Comparison of ENCODE assay signal across 13 mouse cellular contexts in genomic region chr16:22151706-22152315, GRCm38 (mm10). TPM values are rescaled to one million over a fixed set of nuclear protein-coding genes. Genes with fewer than 3 reads are reported as not detected.
DNase-seq lines count a peak whose midpoint lies in the region; ATAC-seq and TF ChIP-seq lines count a peak whose summit lies in the region.
"Had no signal": no experiment of that assay in that cellular context is flagged by ENCODE, and none has a peak within 500 bp of the region (broad histone marks: within the 10 kb centered on the region; RNA-seq: fewer than 3 reads in every experiment).

No protein-coding gene starts in this region.

- no peak for TF ChIP-seq CTCF in forebrain, postnatal 0 days (IDR thresholded peaks at IDR 0.05; ENCODE audit: low read depth)

- no peaks in the 10 kb centered on the region for H3K27me3 ChIP-seq in forebrain, embryonic 11.5 days (ENCODE audit: control insufficient read depth, insufficient read depth, low read length)
- H3K27me3 ChIP-seq in forebrain, postnatal 0 days (ENCODE audit: insufficient read depth, low read length): no peaks in the 10 kb centered on the region
- H3K27me3 ChIP-seq in hindbrain, embryonic 16.5 days (replicated peaks; ENCODE audit: control insufficient read depth, insufficient read depth, low read length): no peaks in the 10 kb centered on the region
- H3K27me3 ChIP-seq in stomach, embryonic 16.5 days (ENCODE audit: control insufficient read depth, insufficient read depth, low read length): no peaks in the 10 kb centered on the region
- H3K27me3 ChIP-seq: CH12.LX; embryonic facial prominence, embryonic 13.5 days; neural tube, embryonic 12.5 days had no signal

- H3K4me3 ChIP-seq in forebrain, embryonic 11.5 days (ENCODE audit: low read depth, low read length): no peak overlapping the region
- no peak overlapping the region for H3K4me3 ChIP-seq in forebrain, postnatal 0 days (ENCODE audit: low read depth, low read length)
- H3K4me3 ChIP-seq in hindbrain, embryonic 16.5 days (ENCODE audit: low read length): no peak overlapping the region
- H3K4me3 ChIP-seq in stomach, embryonic 16.5 days (replicated peaks; ENCODE audit: low read length): no peak overlapping the region
- H3K4me3 ChIP-seq: embryonic facial prominence, embryonic 13.5 days; neural tube, embryonic 12.5 days had no signal

- peak; percentile 54 for DNase-seq in forebrain, embryonic 11.5 days (ENCODE audit: low spot score)
- no peak for DNase-seq in forebrain, postnatal 0 days
- peak; percentile 40 for DNase-seq in urinary bladder, postnatal 14 days (ENCODE audit: low spot score)
- no peak for DNase-seq in urinary bladder, adult 2 months (ENCODE audit: low spot score)
- DNase-seq in layer of hippocampus, adult 8-10 months (ENCODE audit: low spot score in 2 of 2): no peak
- no peak for DNase-seq in T-cell, adult 2 months (ENCODE audit: low spot score)
- DNase-seq: spleen, adult 18-20 months had no signal

- WGBS in forebrain, embryonic 11.5 days: 11% methylated on average over 10 of the region's 11 CpGs
- 18% methylated on average over 8 of the region's 11 CpGs for WGBS in forebrain, postnatal 0 days
- 13% methylated on average over 10 of the region's 11 CpGs for WGBS in hindbrain, embryonic 16.5 days
- 13% methylated on average over 11 of the region's 11 CpGs for WGBS in stomach, embryonic 16.5 days

- H3K4me2 ChIP-seq in forebrain, embryonic 11.5 days (ENCODE audit: low read depth, low read length, severe bottlenecking): 0 out of 2 replicates have a peak overlapping the region, but pooled peaks have one; percentile 21
- H3K4me2 ChIP-seq in forebrain, postnatal 0 days (ENCODE audit: low read depth): no peak overlapping the region
- peak overlapping the region; percentile 32 for H3K4me2 ChIP-seq in hindbrain, embryonic 16.5 days (ENCODE audit: low read length)
- H3K4me2 ChIP-seq in stomach, embryonic 16.5 days (ENCODE audit: low read depth, low read length): no peak overlapping the region
- H3K4me2 ChIP-seq: embryonic facial prominence, embryonic 13.5 days; neural tube, embryonic 12.5 days had no signal

- H3K4me1 ChIP-seq in forebrain, embryonic 11.5 days (replicated peaks; ENCODE audit: control insufficient read depth, insufficient read depth, low read length): peaks cover 15% of the 10 kb centered on the region; the same call in 1 of the 2 replicates
- H3K4me1 ChIP-seq in forebrain, postnatal 0 days (ENCODE audit: insufficient read depth): no peaks in the 10 kb centered on the region
- peaks cover 5% of the 10 kb centered on the region; the same call in 1 of the 2 replicates for H3K4me1 ChIP-seq in hindbrain, embryonic 16.5 days (ENCODE audit: control insufficient read depth, insufficient read depth, low read depth, low read length)
- H3K4me1 ChIP-seq in stomach, embryonic 16.5 days (ENCODE audit: control insufficient read depth, insufficient read depth, low read length): peaks cover 31% of the 10 kb centered on the region

- no peaks in the 10 kb centered on the region for H3K9me3 ChIP-seq in forebrain, embryonic 11.5 days (ENCODE audit: control insufficient read depth, low read length)
- H3K9me3 ChIP-seq in forebrain, postnatal 0 days (ENCODE audit: low read length): no peaks in the 10 kb centered on the region
- H3K9me3 ChIP-seq in hindbrain, embryonic 16.5 days (ENCODE audit: control insufficient read depth, low read length): no peaks in the 10 kb centered on the region
- no peaks in the 10 kb centered on the region for H3K9me3 ChIP-seq in stomach, embryonic 16.5 days (replicated peaks; ENCODE audit: control insufficient read depth, low read length)
- H3K9me3 ChIP-seq: embryonic facial prominence, embryonic 13.5 days; neural tube, embryonic 12.5 days had no signal

- no peaks in the 10 kb centered on the region for H3K36me3 ChIP-seq in forebrain, embryonic 11.5 days (ENCODE audit: control insufficient read depth, insufficient read depth, low read length)
- no peaks in the 10 kb centered on the region for H3K36me3 ChIP-seq in forebrain, postnatal 0 days (ENCODE audit: insufficient read depth)
- H3K36me3 ChIP-seq in hindbrain, embryonic 16.5 days (ENCODE audit: control insufficient read depth, insufficient read depth, low read length): no peaks in the 10 kb centered on the region
- H3K36me3 ChIP-seq in stomach, embryonic 16.5 days (ENCODE audit: control insufficient read depth, insufficient read depth, low read length): no peaks in the 10 kb centered on the region
- H3K36me3 ChIP-seq: embryonic facial prominence, embryonic 13.5 days; neural tube, embryonic 12.5 days had no signal

- ATAC-seq in forebrain, embryonic 11.5 days (replicated peaks; ENCODE audit: low FRiP score): no peak
- ATAC-seq in forebrain, postnatal 0 days: no peak
- peak; percentile 66 for ATAC-seq in hindbrain, embryonic 16.5 days
- peak; percentile 35; the same call in 1 of the 2 replicates for ATAC-seq in stomach, embryonic 16.5 days (ENCODE audit: insufficient read depth, low FRiP score)
- ATAC-seq: inflammation-experienced regulatory T-cells, adult 6 months had no signal

- no peak overlapping the region for H3K27ac ChIP-seq in forebrain, embryonic 11.5 days (ENCODE audit: low read depth, low read length)
- no peak overlapping the region for H3K27ac ChIP-seq in forebrain, postnatal 0 days (ENCODE audit: low read depth, low read length)
- no peak overlapping the region for H3K27ac ChIP-seq in hindbrain, embryonic 16.5 days (ENCODE audit: low read depth, low read length)
- H3K27ac ChIP-seq in stomach, embryonic 16.5 days (ENCODE audit: low read length): peak overlapping the region; percentile 42; the same call in 1 of the 2 replicates
- H3K27ac ChIP-seq: embryonic facial prominence, embryonic 13.5 days; neural tube, embryonic 12.5 days had no signal

- H3K9ac ChIP-seq in forebrain, embryonic 11.5 days (ENCODE audit: low read length): no peak overlapping the region; the same call in 1 of the 2 replicates
- H3K9ac ChIP-seq in forebrain, postnatal 0 days: no peak overlapping the region
- H3K9ac ChIP-seq in hindbrain, embryonic 16.5 days (ENCODE audit: low read depth, low read length): peak overlapping the region; percentile 41
- H3K9ac ChIP-seq in stomach, embryonic 16.5 days (ENCODE audit: low read length): no peak overlapping the region; the same call in 1 of the 2 replicates
- H3K9ac ChIP-seq: embryonic facial prominence, embryonic 13.5 days; neural tube, embryonic 12.5 days had no signal

RNA-seq across cellular contexts. Expression of gene Igf2bp2, which starts 11.3 kb away (rescaled TPM):
- 155 and 169 TPM in 2 replicates for polyA plus RNA-seq in forebrain, embryonic 11.5 days (2014; fragmentation: Nextera tagmentation; extraction: Ambion mirVana)
- total RNA-seq in forebrain, postnatal 0 days (2014; rRNA removed): 11.2 and 12.2 TPM in 2 replicates
- 4.7 and 5.6 TPM in 2 replicates for polyA plus RNA-seq in forebrain, postnatal 0 days (2015; fragmentation: Nextera tagmentation; extraction: Ambion mirVana)
- 2.6 and 5.1 TPM in 2 replicates for polyA plus RNA-seq in urinary bladder, adult 2 months (2012; rRNA removed)
- 13.0 and 20.1 TPM in 2 replicates for polyA plus RNA-seq in hindbrain, embryonic 16.5 days (2015; fragmentation: Nextera tagmentation; extraction: Ambion mirVana)
- polyA plus RNA-seq in stomach, embryonic 16.5 days (2015; fragmentation: Nextera tagmentation; extraction: Ambion mirVana): 103 and 106 TPM in 2 replicates
- under 1 TPM in 3 of 4 experiments, not detected in 1; 0.06 to 0.40 (median 0.39) TPM for total RNA-seq in layer of hippocampus, adult 8-10 months (2022)

Comparison
In these comparisons a context has a peak if more than half of its experiments do, and no peak if none do; other contexts are left out.
1. DNase-seq: peak in forebrain, embryonic 11.5 days (single experiment) and urinary bladder, postnatal 14 days (single experiment); none in forebrain, postnatal 0 days (single experiment), urinary bladder, adult 2 months (single experiment), layer of hippocampus, adult 8-10 months (0 of 2) and T-cell, adult 2 months (single experiment).
2. H3K4me2 ChIP-seq: peak in forebrain, embryonic 11.5 days (single experiment) and hindbrain, embryonic 16.5 days (single experiment); none in forebrain, postnatal 0 days (single experiment) and stomach, embryonic 16.5 days (single experiment).
3. ATAC-seq: peak in hindbrain, embryonic 16.5 days (single experiment) and stomach, embryonic 16.5 days (single experiment); none in forebrain, embryonic 11.5 days (single experiment) and forebrain, postnatal 0 days (single experiment).